Mouse (Mus musculus) thymus, postnatal 10 days (tissue): ENCODE results near the gene Meaf6.
A peak's percentile ranks its signal among the peaks of the same experiment; 100 is the strongest.

ENCODE experiments used
- DNase-seq, 2 experiments: peaks; one replicate each; pipeline ENCODE4 v3.0.0; 2021; ENCODE audit warnings: low spot score in 2 of 2

The Meaf6 gene

DNA sequence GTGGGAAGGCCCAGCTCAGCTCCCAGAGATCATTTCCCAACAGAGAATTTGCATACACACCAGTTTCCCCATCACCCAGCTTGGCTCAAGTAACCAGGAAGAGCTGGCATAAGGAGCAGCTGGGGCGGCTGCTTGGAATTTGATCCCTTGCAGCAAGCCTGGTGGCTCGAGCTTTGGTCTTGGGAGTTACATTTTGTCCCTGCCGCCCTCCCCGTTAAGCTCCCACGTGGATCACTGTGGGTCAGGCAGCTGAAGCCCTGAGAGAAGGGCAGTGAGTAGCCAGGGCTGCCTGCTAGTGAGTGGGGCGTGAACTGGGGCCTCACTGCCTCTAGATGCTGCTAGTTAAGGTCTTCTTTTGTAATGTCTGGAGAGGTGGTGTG is 30.8 kb downstream of the Meaf6 start:
- DNase-seq, result no peak

DNA sequence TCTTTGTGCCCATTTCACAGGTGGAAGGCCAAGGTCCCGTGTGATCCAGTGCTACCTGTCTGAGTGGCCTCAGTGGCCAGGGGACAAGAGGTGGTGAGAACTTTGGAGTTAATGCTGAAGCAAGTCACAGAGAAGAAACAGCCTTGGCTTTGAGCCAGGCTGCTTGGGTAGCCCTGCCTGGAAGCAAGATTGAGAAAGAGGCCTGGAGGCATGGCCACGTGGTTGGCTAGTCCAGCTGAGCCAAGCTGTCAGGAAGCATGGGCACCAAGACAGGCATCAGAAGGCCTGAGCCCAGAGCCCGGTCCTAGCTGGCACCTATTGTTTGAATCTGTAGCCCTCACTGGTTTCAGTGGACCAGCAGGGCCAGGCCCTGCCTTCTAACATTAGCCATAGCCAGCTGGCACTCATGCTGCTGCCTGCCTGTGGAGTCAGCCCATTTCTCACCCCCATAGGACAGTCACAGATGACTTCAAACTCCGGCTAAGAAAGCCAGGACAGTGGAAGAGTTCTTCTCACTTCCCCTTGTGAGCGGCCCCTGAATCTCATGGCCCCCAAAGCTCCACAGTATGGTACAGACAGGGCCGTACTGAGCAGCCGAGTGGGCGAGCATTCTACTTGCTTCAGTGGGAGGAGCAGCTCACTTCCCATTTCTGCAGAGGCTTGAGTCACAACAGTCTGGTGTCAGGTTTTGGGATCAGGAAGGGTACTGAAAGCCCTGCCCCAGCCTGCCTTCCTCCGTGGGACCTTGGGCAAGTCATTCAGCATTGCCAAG is 31.3 kb downstream of the Meaf6 start:
- no peak for DNase-seq

DNA sequence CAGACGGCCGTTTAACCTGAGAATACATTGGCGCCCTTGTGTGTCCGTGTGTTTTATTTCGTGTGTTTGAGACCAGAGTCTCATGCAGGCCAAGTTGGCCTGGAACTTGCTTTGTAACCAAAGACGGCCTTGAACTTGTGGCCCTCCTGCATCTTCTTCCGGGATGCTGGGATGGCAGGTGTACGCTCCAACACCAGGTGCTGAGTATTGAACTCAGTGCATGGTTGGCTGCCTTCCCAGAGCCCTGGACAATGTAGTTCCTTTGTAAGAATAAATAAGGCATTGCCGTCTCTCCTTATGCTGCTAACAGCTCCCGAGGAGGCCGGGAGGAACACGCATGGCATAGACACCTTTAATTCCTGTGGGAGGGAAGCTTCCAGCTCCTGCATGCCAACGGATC is 32.0 kb downstream of the Meaf6 start:
- no peak for DNase-seq

DNA sequence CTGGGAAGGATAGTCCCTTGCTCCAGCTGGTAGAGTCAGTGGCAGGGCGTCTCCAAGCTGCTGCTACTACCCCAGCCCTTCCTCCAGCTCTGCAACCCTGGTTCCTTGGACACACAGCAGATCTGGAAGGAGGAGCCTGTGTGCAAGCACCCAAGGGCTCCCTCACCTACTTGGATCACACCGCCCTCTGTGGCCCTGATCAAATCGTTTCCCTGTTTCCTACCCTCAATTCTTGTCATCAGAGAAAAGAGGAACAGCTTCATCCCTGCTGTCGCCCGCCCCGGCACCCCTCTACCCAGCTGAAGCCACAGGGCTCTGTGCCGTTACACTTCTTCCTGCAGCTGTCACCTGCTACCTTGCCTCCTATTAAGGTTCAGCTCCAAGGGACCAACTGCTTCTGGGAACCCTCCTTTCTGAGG is 33.0 kb downstream of the Meaf6 start:
- DNase-seq, result peak; percentile 56 to 71

DNA sequence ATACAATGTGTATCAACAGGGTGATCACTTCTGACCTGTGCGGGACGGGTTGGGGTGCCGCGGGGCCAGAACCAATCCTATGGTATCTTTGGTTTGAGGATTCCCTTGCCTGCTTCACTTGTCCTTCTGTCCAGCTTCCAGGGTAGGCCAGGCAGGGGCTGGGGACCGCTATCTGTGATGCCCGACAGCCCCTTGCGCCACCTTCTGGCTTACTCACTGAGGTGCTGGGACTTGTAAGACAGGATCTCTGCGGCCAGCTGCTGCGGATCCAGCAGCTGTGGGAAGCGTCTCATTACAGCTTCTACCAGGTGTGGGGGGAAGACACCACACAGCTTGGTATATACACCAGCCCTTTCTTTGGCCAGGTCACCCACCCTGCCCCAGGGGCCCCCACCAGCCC is 34.1 kb downstream of the Meaf6 start:
- DNase-seq, result no peak

DNA sequence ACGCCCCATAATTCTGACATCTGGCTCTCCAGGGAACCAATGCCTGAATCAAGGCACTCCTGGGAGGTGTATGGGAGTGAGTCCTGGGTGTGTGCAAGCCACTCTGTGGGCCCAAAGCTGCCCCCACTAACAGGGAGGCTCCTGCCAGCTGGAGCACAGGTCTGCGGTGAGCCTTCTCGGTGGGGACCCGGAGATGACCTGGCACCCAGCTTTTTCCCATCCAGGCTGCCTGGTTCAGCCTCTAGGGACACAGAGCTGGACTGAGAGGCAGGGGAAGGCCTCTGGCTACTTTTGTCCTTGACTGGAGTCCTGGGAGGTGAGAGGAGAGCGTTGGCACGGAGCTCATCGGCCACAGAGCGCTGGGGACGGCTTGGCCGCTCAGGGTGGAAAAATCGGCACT is 34.8 kb downstream of the Meaf6 start:
- no peak for DNase-seq

DNA sequence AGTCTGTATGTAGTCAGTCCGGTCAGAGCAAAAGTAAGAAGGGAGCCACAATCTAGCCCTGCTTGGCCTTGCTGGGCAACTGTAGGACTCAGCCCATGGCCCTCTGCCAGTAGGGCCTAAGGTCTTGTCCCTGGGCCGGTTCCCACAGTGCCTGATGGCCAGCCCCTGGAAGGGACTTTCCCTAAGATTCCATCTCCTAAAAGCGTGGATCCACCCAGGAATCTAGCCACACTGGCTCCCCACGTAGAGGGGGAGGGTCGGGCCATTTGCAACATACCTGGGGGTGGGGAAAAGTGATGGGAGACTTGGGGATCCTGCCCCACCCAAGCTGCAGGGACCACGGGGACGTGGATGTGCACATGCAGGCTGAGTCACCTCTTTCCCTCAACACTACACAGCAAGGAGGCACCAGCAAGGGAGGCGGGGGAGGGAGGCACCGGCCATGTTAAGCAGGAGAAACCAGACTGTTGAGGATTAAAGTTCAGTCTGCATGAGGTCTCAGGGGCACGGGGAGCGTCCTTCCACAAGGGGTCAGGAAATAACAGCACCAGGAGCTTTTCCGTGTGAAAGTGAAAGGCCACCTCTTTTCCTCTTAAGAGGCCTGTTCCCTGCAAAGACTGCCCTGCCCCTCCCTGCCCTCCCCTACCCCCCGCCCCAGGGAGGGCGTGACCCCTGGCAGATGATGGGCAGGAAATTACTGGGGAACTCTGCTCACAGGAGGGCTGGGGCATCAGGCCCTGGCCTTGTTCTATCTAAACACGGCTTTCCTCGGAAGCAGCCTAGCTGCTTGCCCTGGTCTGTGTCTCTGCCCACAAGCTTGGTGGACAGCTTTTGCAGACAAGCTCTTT is 37.7 kb downstream of the Meaf6 start:
- DNase-seq, result no peak

DNA sequence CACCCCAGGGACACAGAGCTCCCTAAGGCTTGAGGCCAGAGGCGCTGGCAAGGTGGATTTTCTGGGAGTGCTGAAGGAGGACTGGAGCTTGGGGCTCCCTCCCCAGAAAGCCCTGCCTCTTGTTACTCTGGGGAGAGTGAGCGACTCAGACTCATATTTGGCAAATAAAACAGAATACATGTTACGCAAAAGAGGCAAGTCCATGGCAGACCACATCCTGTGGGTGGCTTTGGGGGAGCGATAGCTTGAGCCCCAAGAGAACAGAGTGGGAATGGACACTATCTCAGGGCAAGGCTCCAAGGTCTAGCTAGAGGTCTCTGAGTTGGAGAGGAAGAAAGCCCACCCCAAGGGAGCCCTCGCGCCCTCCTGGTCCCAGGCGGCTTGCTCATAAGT is 38.3 kb downstream of the Meaf6 start:
- DNase-seq, result no peak

DNA sequence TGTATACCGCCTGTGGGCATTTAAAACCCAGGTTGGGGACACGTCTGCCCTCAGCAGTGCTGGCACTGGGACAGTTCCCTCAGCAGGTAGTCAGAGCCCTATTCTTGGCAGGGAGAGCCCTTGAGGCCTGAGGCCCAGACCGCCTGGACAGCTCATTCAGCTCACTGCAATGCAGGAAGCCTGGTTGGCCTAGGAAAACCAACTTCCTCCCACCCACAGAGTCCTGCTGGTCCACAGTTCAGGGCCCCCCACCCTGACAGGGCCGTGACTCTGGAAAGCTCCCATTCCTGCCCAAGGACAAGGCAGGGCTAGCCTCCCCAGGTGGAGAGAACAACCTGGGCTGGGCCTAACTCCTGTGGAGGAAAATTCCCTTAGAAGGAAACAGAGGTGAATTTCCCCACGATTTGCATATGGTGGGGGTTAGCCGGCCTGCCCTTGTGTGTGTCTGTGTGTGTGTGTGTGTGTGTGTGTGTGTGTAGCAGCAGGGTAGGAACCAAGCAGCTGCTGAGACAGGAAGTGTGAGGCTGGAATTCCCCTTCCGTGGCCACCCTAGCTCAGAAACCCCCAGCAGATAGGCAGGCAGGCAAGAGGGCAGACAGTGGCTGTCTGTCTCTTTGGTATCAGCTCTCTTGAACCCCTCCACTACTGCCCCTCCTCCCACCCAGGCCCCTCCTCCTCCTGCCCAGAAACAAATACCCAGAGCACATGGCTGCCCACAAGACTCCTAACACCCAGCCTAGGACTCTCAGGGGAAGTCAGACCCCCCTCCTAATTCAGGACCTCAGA is 39.7 kb downstream of the Meaf6 start:
- DNase-seq, result peak; percentile 63

DNA sequence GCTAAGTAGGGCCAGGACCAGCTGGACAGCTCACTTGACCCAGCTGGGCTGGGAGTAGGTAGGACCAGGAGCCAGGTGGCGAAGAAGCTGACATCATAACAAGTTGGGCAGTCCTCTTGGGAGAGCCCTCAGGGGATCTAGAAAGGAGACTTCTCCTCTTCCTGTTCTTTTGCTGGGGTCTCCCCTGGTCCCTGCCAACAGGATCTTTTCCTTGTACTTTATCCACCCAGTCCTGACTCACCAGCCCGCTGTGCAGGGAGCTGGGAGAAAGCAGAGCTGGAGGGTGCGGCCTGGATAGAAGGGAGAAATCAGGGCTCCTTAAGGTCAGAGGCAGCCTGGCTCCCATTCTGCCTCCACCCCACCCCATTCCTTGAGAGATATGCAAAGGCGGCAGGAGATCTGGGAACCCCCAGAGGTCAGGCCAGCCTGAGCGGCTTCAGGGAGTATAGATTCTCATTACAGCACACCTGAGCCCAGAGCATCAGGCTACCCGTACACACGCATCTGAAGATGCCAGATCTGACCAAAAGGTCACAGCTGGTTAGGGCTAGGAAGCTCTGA is 40.5 kb downstream of the Meaf6 start:
- no peak for DNase-seq

DNA sequence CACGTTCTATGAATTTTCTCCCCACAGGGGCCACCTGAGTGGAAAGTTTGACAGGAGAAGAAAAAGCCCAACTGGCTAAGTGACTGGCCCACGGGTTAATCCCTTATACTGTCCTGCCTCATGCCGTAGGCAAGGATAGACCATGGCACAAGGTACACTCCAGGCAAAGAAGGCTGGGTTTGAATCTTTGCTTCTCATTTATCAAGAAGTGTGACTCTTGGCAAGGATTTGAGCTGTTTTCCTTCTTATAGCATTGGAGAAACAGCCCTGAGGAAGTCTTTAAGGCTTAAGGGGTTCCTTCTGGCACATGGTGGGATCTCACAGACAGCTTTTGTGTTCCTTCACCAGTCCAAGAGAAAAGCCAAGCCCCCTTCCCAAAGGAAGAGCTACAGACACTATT is 41.3 kb downstream of the Meaf6 start:
- DNase-seq, result no peak

DNA sequence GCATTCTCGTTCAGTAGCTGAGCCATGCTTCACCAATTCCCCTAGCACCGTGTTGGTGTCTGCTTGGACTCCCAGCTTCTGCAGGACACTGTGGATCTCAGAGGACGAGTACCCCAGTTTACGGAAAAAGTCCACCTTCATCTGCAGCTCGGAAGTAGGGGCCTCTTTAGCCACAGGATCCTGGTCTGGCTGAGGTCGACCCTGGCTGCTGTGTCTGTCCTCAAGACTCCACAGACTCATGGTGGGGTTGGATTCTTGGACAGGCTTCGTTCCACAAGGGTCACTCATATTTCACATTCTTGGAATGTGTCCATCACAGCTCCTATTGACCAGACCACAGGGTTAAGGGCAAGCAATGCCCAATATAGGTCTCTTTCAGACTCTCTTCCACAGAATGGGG is 41.8 kb downstream of the Meaf6 start:
- no peak for DNase-seq

DNA sequence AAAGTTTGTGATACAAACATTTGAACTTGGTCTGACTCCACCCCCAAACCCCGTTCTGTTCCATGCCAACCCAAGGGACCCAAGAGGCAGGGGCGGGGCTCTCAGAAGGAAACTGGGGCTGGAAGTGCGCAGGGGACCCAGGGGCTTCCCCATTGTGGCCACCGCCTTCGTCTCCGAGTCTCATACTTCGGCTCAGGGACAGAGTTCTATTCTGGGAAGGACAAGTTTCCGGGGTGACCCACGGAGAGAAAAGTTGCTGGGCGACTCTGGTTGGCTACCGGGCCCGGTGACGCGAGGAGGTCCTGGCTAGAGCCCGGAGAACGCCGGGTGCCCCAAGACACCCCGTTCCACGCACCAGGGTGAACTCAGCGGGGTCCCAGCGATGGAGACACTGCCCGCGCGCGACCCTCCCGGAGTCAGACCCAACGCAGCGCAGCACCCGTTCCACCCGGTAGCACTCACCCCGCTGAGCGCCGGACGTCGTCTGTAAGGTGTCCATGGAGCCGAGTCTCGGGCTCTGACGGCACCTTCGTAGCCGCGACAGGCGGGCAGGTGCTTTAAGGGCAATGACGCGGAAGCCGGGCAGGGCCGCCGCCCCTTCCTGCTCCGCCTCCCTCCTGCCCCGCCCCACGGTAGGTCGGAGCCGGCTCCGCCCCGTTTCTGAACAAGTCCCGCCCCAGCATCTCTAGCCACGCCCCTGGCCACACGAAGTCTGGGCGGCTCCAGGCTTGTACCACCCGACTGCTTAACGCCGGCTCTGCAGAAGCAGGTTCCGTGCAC is 42.6 kb downstream of the Meaf6 start, which contains the start of gene Zc3h12a:
TSS of gene Zc3h12a (minus strand) at position 536 of the 780 bp plus-strand sequence.
- DNase-seq, result peak; percentile 85 to 93

DNA sequence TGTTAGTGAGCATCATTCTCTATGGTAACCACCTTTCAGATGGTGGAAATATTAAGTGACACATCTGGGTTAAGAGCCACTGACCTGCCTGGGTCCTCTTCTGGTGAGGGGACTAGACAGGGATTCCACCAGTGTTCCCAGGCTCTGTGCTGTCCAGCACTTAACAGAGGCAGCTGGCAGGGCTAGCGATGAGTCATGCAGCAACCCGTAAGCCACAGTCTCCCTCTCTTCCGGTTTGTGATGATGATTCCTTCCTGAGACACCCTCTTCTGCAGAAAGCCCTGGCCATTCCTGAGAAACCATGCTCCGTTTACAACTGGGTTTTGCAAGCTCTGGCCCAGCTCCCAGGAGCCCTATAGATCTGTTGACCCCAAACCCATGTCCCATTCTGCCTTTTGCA is 46.6 kb downstream of the Meaf6 start:
- no peak for DNase-seq

DNA sequence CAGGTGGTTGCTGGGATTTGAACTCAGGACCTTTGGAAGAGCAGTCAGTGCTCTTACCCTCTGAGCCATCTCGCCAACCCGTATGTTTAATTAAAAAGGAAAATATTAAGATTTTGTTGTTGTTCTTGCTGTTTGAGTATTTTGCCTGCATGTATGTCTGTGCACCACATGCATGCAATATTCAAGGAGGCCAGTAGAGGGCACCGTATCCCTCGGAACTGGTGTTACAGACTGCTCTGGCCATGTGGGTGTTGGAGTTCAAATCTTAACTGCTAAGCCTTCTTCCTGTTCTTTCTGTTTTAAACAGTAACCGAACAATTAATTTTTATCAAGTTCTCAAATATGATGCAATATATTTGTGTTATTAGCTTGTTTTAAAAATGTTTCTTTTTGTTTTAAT is 47.5 kb downstream of the Meaf6 start:
- peak; percentile 53 to 78 for DNase-seq

DNA sequence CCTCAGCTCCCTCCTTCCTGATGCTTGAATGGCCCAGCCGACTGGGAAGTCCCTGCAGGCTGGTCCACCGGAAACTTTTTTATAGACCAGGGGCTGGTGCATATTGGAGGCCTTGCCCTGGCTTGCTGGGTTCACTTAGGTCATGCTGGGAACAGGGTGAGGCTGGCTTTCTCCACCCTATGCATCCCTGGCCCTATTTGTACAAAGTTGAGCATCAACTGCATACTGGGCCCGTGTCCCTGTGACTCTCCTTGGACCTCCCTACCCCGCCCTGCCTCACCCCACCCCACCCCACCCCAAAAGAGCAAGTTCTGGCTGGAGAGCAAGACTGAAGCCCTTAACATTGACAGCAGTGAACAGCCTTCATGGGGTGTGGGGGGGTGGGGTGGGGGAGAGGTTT is 49.3 kb downstream of the Meaf6 start:
- no peak for DNase-seq

DNA sequence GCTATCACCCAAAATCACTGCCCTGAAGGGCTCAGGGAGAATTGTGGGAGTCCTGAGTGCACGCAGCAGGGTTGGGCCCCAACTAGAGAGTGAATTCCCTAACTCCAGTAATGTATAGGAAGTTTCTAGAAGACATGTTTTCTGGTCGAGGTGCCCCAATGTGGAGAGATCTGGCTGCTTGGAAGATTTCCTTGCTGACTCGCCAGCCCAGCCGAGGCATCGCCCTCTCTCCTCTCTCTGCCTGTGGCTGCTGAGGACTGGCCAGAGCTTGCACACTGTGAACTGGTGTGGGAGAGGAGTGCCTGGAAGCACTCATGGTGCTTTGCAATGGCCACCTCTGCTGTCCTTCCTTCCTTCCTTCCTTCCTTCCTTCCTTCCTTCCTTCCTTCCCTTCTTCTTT is 49.7 kb downstream of the Meaf6 start:
- no peak for DNase-seq

DNA sequence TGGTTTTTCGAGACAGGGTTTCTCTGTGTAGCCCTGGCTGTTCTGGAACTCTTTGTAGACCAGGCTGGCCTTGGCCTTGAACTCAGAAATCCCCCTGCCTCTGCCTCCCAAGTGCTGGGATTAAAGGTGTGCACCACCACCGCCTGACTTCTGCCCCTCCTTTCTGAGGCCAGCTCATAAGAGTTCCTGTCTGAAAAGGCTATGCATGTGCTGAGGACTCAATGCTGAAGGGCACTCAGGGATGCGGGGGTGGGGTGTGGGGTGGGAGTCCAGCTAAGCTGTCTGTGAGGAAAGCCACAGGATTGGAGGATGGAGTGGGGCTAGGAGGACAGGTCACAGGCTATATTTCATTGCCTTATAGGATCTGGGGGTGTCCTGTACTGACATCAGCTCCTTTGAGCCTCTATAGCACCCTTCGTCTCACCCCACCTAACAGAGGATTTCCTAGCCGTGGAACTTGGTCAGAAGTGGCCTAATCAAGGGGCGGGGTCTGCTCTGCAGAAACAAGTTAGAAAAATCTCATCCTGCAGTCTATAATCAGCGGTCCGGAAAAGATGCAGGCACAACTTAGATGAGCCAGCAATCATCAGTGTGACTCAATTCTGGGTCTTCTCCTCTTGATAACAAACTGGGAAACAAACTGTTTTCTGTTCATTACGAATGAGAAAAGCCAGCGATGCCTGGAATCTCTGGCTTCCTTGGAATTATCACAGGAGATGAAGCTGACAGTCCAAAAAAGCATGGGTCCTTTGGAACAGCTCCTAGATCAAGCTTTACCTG is 50.3 kb downstream of the Meaf6 start:
- DNase-seq, result no peak

DNA sequence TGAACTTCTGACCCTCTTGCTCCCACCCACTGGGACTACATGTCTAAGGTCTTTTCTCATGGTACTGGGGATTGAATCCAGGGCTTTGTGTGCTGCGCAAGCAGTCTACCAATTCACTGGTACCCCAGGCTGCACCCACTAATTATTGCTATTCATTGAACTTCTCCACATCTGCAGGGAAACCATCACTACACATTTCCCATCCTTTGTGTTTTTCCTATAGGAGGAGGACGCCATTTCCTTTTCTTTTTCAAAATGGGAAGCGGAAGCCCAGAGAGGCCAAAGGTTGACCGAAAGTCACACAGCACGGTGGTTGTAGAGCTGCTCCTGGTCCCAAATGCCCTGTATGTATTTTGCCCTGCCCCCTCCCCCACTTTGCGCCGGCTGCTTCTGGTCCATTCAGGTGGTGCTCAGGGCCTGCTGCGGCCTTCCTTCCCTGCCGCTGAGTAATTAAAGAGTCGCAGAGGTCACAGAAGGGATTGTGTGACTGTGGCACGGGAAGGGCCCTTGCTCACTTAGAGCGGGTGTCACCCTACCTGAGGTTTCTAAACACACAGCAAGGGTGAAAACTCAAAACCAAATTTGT is 51.5 kb downstream of the Meaf6 start:
- no peak for DNase-seq

DNA sequence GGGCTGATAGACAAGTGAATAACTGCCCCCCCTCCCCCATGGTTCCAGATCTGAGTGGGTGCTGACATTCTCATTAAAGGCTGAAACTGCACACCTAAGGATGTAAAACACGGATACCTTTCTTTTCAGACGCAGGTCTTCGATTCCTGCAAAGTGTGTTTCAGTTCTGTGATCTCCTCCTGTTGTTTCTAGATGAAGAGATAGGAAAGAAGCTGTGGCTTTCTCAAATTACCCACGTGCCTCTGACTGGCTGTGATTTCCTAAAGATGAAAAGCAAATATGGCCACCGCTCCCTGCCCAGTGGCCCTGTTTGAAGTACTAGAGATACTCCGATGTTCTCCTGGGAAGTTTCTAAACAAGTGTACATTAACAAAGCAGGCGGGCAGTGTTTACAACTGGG is 53.4 kb downstream of the Meaf6 start:
- no peak for DNase-seq
